Mouse (Mus musculus) olfactory bulb, adult 2 months (tissue): ENCODE data around the gene Eno2.

Source experiments
- CTCF ChIP-seq: fragments of 200-500 bp; IDR thresholded peaks from 2 replicates; pipeline ENCODE4 v1.5.1; 2012; ENCODE audit warnings: low read depth, mild to moderate bottlenecking, low read length, moderate library complexity; ENCODE audit not compliant: insufficient read depth
- POLR2A ChIP-seq: fragments of 200-500 bp; IDR thresholded peaks from 2 replicates; pipeline ENCODE4 v1.6.1; 2012; ENCODE audit warnings: mild to moderate bottlenecking, low read depth, low read length, moderate library complexity; ENCODE audit not compliant: insufficient read depth

- TF ChIP-seq CTCF = no peak
- peak; percentile 69 for TF ChIP-seq POLR2A
Observed at GRCm38 (mm10) chr6:124805341-124806321, 36.2 kb upstream of the Eno2 start.
